Mouse (Mus musculus): ENCODE measurements around the gene Nptx1. TPM values are rescaled to one million over a fixed set of nuclear protein-coding genes. Genes with fewer than 3 reads are reported as not detected.

Gene Nptx1
- polyA plus RNA-seq (2014; fragmentation: Illumina TruSeq; extraction: RNeasy Lipid Tissue Mini Kit (QIAGEN cat#74804); ENCODE audit: low replicate concordance), result 0.93 TPM

GRCm38 (mm10) chr11:119547183-119547921, at the start of gene Nptx1:
Gene Nptx1, minus strand, starts transcription at chr11:119547753.

GRCm38 (mm10) chr11:119490861-119491689, 56.5 kb downstream of the Nptx1 start, which contains the start of gene Endov:
Gene Endov, plus strand, starts transcription at chr11:119491347.

Other genes with a start within 250 kb of the Nptx1 start
- 31.3 TPM for gene Eif4a3, start 247.7 kb downstream of the Nptx1 start, polyA plus RNA-seq (2014; fragmentation: Illumina TruSeq; extraction: RNeasy Lipid Tissue Mini Kit (QIAGEN cat#74804); ENCODE audit: low replicate concordance)
- not detected for gene Card14, start 240.0 kb downstream of the Nptx1 start, polyA plus RNA-seq (2014; fragmentation: Illumina TruSeq; extraction: RNeasy Lipid Tissue Mini Kit (QIAGEN cat#74804); ENCODE audit: low replicate concordance)
- gene Sgsh, start 192.2 kb downstream of the Nptx1 start, polyA plus RNA-seq (2014; fragmentation: Illumina TruSeq; extraction: RNeasy Lipid Tissue Mini Kit (QIAGEN cat#74804); ENCODE audit: low replicate concordance), result 0.74 TPM
- 1.4 TPM for gene Slc26a11, start 192.2 kb downstream of the Nptx1 start, polyA plus RNA-seq (2014; fragmentation: Illumina TruSeq; extraction: RNeasy Lipid Tissue Mini Kit (QIAGEN cat#74804); ENCODE audit: low replicate concordance)
- 115 TPM for gene Rnf213, start 154.7 kb downstream of the Nptx1 start, polyA plus RNA-seq (2014; fragmentation: Illumina TruSeq; extraction: RNeasy Lipid Tissue Mini Kit (QIAGEN cat#74804); ENCODE audit: low replicate concordance)
- gene Endov, start 56.4 kb downstream of the Nptx1 start, polyA plus RNA-seq (2014; fragmentation: Illumina TruSeq; extraction: RNeasy Lipid Tissue Mini Kit (QIAGEN cat#74804); ENCODE audit: low replicate concordance), result 0.33 TPM
- gene Rptor, start 55.2 kb upstream of the Nptx1 start, polyA plus RNA-seq (2014; fragmentation: Illumina TruSeq; extraction: RNeasy Lipid Tissue Mini Kit (QIAGEN cat#74804); ENCODE audit: low replicate concordance), result 1.3 TPM

Measured in small intestine, adult 10 weeks (tissue).